Mouse (Mus musculus): ENCODE measurements around the gene Chst8.

DNA sequence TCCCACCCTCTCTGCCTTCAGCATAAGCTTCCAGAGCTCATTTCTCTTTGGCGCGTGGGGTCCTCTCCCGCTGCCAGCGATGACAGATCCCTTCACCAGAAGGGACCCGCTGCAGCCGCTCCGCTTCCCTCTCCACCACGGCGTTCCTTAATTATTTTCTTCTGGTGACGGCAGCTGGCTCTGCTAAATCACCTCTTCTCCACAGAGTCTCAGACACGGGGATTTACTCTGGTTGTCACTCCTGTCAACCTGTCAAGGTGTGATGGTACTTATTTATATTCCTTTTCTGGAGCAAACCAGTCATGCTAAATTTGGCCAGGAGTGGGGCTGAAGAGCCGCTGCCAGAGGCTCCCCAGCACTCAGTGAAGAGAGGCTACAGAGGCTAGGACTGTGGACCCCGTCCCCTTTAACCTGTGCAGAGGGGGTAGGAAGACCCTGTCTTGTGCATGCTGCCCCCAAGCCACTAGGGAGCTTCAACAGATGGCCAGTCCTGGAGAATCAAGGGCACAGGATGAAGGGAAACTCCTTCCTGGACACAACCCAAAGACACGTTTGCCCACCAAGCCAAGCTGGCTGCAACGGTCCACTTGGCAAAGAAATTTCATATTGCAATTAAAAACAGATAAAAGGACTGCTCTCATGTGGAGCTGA lies 131.6 kb downstream of the Chst8 start:
- TF ChIP-seq CHD2 (IDR thresholded peaks at IDR 0.05; ENCODE audit: low read depth, low read length) (no peak), ZNF384 (IDR thresholded peaks at IDR 0.05; ENCODE audit: low read depth, low read length) (no peak), MAFK (IDR thresholded peaks at IDR 0.05; ENCODE audit: insufficient read depth, low read depth, low read length) (no peak)
